Mouse (Mus musculus) layer of hippocampus, adult 18-20 months (tissue): ENCODE results near the gene Fam114a1. TPM values are rescaled to one million over a fixed set of nuclear protein-coding genes. Genes with fewer than 3 reads are reported as not detected.

ENCODE experiments used
- DNase-seq, 2 experiments: peaks; one replicate each; pipeline ENCODE4 v3.0.0; 2022; ENCODE audit warnings: low spot score in 2 of 2
- total RNA-seq, 2 experiments: library from RNA; stranded (reverse); gene quantifications; 2 replicates each; pipeline ENCODE4 v1.2.3; 2021

Fam114a1 gene
- total RNA-seq, 2 experiments from 2014 or later: 4.6 to 4.7 TPM

GRCm38 (mm10) chr5:65003946-65004535 lies 34.2 kb downstream of the Fam114a1 start:
- DNase-seq: no peak

GRCm38 (mm10) chr5:65005251-65005650 lies 35.4 kb downstream of the Fam114a1 start:
- no peak for DNase-seq

GRCm38 (mm10) chr5:65006011-65006491 lies 36.2 kb downstream of the Fam114a1 start:
- DNase-seq: no peak

- DNase-seq: no peak
These were observed 42.2 kb downstream of the Fam114a1 start for GRCm38 (mm10) chr5:65011901-65012573.

- DNase-seq: no peak
These were observed 45.6 kb downstream of the Fam114a1 start for GRCm38 (mm10) chr5:65015508-65015907.

GRCm38 (mm10) chr5:65019109-65019508 lies 49.2 kb downstream of the Fam114a1 start:
- no peak for DNase-seq

- DNase-seq: peak in 1 of 2 experiments; percentile 30
These were observed 50.0 kb downstream of the Fam114a1 start for GRCm38 (mm10) chr5:65019823-65020222.

- DNase-seq: peak; percentile 48 to 73
These were observed 52.1 kb downstream of the Fam114a1 start for GRCm38 (mm10) chr5:65022006-65022405.

GRCm38 (mm10) chr5:65024641-65025040 lies 54.8 kb downstream of the Fam114a1 start:
- DNase-seq: no peak

GRCm38 (mm10) chr5:65025916-65026315 lies 56.0 kb downstream of the Fam114a1 start:
- DNase-seq: no peak

GRCm38 (mm10) chr5:65026776-65027175 lies 56.9 kb downstream of the Fam114a1 start:
- no peak for DNase-seq

GRCm38 (mm10) chr5:65028019-65028418 lies 58.1 kb downstream of the Fam114a1 start:
- no peak for DNase-seq

GRCm38 (mm10) chr5:65036597-65036996 lies 66.7 kb downstream of the Fam114a1 start:
- no peak for DNase-seq

GRCm38 (mm10) chr5:65038305-65038704 lies 68.4 kb downstream of the Fam114a1 start:
- DNase-seq: no peak

- DNase-seq: no peak
These were observed 69.1 kb downstream of the Fam114a1 start for GRCm38 (mm10) chr5:65038811-65039571.

- no peak for DNase-seq
These were observed 70.6 kb downstream of the Fam114a1 start for GRCm38 (mm10) chr5:65040463-65040862.

- no peak for DNase-seq
These were observed 73.6 kb downstream of the Fam114a1 start for GRCm38 (mm10) chr5:65043407-65043895.

GRCm38 (mm10) chr5:65045642-65046370 lies 75.9 kb downstream of the Fam114a1 start:
- peak in 1 of 2 experiments; percentile 39 for DNase-seq

- no peak for DNase-seq
These were observed 76.8 kb downstream of the Fam114a1 start for GRCm38 (mm10) chr5:65046442-65047284.

- DNase-seq: no peak
These were observed 77.5 kb downstream of the Fam114a1 start for GRCm38 (mm10) chr5:65047285-65047855.
